Mouse (Mus musculus) fibroblast of lung, adult 2 months (primary cell): ENCODE results near the gene St5.

ENCODE experiments used
- DNase-seq: peaks from one replicate; pipeline ENCODE4 v3.0.0-alpha.2; 2011; ENCODE audit warnings: low read depth

St5 gene

DNA sequence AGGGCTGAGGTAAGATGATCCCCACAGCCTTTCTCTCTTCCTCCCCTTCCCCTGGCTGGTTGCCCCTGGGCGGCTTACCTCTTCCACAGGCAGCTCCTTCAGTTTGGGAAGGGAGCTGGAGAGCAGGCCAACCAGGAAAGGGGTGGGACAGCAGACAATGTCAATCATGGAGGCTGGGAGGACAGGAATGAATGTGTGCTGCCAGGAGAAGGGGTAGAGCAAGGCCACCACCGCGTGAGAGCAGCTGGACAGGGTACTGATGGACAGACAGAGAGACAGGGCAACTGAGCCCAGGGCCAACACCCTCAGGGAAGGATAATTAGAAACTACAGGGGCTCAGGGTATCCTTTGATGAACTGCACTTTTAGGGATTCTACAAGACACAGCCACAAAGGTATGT, 175.9 kb downstream of the St5 start:
- no peak for DNase-seq

DNA sequence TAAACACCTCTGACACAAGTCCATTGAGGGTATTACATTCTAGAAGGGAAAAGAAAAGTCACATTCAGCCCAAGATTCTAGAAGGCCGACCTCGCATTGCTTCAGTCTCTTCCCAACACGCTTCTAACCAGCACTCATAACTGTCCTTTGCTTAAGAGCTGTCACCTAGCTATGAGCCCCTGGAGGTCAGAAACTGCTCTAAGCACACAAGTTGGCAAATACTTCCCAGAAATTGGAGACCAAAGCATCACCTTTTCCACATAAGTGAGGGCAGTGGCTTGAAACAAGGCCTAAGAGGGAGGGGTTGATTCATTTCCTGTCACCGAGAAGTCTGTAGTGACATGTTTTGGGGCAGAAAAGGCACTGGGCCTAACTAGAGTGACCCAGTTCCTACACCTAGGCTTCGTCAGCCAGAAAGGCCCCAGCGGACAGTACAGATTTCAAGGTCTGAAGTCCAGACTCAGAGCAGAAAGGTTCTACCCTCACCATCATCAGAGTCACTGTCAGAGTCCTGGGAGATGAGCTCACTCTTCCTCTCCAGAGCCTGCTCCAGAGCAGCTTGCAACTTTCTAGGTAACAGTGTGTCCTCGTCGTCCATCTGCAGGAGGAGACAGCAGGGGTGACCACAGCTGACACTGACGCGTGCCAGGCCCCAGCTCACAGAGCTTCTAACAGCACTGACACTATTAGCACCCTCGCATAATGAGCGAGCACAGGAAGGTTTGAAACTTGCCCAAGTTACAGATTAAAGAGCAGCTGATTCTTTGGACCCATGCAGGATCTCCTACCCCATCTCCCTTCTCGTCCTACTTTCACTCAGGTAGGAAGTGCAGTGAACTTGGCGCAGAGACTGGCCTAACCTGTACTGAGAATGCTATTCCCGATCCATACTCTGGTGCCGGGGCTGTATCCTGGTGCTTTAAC, 177.4 kb downstream of the St5 start:
- no peak for DNase-seq

DNA sequence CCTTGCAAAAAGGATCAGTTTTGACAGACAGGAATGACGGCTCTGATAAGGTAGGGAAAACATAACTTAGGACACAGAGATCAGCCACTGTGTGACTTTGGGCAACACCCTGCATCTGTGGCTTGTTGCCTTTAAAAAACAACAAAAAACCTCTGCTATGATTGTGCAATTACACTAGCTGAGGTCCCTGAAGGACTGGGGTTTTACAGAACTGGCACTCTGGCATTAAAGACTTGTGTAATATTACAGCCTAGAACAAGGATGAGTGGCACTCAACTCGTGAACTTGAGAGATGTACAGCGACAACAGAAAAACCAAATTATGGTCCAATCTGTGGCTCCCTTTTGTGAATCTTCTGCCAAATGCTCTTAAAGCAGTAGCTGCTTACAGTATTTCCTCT, 178.6 kb downstream of the St5 start:
- no peak for DNase-seq

DNA sequence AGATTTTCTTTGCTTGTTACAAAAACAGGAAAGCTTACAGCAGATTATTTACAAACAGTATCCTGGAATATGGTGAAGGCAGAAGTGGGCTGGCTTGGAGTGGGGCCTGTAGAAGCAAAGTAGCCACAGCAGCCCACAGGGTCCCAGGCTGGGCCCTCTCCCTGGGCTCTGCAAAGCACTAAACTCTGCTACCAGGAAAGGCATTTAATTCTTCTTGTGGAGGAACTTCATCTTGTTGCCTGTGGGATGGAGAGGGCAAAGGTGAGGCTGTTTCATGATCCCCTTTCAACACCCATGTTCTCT, 179.0 kb downstream of the St5 start:
- DNase-seq = no peak

DNA sequence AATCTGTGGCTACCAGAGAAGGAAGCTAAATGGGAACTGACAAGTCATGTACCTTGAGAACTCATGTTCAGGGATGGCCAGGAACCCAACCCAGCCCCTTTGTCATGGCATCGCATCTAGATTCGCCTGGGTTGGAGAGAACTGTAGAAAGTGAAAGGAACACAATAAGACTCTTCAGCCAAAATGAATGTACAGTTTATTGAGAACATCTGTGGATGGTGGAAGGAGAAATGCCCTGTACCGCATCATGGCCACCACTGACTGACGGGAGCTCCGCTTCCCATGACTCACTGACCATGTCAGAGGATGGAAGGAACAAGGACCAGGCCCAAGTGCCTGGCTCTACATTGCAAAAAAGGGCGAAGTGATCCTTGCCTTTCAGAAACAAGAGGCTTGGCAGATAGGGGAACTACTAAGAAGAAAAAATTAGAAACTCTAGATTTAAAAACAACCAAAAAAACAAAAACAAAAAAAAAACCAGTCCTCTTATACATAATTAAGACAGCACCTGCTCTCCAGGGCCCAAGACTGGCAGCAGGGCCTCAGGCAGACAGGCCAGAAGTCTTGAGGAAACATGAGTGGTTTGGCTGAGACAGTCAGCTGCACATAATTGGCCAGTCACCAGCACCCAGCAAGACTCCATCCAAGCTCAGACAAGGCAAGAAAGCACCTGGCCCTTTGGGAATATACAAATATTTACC, 179.5 kb downstream of the St5 start:
- no peak for DNase-seq

DNA sequence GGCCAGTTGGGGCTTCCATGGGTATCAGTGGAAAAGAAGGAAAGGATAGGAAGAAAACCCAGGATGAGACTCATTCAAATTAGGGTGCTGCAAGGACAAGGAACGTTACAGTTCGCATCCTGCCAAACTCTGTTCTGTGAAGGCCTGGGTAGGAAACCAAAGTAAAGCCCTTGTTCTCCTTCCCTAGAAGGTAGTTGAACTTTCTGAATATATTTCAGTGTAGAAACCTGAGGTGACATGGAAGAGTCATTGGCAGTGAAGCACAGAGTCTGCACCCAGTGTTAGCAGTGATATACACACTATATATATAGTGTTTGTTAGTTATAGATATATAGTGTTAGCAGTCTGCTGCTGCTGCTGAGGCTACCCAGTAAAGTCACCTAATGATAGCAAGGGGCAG, 180.1 kb downstream of the St5 start:
- DNase-seq = no peak

DNA sequence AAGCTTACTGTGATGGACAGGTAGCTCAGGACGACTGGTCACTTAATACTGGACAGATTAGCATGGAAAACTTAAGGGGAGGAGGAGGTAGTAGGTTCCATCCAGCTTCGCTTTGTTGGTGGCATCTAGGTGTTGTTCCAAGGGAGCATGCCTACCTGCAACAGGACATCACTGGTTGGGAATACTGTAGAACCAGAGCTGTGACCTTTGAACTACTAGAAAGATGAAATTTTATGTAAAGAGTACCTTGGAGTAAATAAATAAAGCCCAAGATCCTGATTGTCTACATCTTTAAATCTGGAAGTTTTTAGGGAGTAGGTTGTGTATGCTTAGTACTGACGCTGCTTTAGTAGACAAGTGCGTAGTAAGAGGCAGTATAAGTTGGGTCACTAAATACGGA, 181.3 kb downstream of the St5 start:
- no peak for DNase-seq

DNA sequence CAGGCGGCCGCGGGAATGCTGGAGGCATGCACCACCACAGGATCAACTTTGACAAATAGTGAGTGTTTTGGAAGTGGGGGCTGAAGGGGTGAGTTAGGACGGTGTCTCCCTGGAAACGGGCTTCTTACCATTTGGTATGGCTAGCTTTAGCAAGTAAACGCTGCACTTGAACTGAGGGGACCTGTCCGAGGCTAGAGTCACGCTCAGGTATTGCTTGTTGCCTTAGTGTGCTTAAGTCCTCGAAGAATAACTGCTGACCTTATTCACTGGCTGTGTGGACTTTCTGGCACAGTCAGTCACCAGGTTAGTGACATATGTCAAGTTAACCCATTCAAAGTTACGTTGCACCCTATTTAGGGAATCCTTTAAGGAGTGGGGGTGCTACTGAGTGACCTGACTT, 183.5 kb downstream of the St5 start:
- no peak for DNase-seq

DNA sequence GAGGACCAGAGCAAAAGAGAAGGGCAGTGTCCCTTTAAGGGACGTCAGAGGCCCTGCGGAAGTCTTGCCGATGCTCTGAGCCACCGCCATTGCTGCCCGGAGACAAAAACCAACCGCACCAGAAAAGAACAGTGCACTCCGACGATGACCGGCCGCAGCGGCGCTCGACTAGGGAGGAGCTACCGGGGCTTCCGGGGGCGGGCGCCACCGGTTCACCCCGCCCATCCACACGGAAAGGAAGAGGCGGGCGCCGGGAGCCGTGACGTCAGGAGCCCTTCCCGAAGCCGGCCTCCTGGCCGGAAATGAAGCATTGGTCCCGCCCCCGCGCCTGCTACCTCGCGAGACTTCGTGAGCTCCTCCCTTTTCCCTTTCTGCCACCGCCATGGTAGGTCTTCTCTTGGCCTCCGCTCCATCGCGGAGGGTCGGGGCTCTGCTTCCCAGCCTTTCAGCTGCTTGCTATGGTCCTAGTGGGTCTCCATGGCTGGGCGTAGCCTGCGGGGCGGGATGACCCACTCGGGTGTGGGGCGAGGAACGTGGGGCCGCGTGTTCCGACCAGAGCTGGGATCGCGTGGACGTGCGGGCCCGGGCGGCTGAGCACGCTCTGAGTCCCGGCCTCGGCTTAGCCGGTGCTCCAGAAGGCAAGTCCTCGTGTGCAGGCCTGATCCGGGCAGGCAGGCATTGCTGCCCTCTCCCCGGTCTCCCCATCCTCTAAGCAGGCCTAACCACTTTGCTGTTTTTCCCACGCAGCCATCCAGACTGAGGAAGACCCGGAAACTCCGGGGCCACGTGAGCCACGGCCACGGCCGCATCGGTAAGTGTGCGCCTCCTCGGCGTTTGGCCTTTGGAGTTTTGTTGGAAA, 184.3 kb downstream of the St5 start, which contains the start of gene Rpl27a:
Gene Rpl27a, plus strand, starts transcription at position 310 of the 859 bp plus-strand sequence.
- DNase-seq = peak; percentile 90

DNA sequence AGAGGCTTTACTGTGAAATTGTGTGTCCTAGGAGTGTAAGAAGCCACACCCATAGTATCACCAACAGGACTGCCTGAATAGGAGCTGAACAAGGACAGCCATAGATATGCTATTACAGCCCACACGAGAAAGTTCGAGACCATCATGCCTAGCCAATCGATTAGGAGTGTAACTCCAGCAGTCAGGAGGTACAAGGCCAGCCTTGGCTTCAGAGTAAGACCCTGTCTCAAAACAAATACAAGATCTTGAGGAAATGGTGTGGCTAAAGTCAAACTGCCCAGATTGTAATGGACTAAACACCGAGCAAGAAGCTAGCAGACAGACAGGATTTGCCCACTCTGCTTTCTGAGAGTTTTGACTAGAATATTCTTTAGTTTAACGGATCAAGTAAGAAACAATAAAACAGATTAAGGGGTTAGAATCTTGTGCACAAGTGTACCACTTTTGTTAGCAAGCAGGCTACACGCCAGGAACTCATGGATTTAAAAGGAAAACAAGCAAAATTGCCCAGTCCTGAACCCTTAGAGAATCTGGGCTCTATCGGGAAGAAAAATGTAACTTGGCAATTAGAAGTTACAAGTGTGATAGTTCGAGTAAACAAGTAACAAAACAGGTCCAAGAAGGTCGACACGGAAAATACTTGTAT, 185.2 kb downstream of the St5 start:
- peak; percentile 24 for DNase-seq

DNA sequence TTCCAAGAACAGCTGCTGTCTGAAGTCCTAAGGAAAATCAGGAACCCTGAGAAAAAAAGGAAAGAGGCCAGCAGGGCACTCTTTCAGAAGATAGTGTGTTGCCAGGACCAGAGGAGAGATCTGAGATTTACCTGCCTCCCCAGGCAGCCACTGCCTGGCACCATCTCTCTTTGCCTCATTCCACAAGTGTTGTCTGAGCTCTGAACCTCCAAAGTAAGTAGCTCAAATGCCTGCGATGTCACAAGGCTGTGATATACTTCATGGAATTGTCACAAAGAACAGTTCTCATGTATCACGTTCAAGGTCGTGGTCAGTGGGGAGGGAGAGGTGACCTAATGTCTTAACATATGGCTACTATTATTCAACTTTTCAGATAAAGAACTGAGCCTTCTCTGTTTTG, 186.9 kb downstream of the St5 start:
- DNase-seq = no peak

DNA sequence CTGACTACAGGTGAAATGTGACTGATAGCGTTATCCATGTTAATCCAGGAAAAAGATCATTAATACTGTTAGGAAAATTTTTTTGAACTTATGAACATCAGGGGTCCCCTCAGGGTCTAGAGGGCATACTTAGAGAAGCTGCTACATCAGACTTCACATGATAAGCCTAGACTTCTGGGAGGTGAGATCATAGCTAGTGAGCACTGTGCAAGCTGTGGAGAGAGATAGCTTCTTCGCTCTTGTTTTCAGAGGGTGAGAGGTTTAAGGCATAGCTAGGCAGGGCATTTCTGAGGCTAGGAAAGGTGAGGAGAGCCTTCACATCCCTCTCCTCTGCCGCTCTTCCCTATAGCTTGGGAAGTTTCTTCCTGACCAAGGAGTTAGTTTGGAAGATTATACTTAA, 191.6 kb downstream of the St5 start:
- no peak for DNase-seq

DNA sequence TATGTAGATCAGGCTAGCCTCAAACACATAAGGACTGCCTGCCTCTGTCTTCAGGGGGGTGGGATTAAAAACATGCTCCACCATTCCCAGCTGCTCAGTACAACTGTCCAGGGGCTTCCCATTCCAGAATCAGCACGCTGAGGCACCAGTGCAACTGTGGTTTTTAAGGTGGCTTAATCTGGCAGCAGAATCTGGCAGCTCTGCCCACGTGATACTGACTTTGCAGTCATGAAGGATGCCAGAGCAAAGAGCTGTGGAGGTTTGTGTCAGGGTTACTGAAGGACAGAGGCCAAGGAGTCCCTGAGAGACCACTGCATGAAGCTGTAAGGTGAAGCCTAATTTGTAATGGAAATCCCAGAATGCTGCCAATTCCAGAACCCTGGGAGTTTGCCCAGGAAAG, 192.6 kb downstream of the St5 start:
- no peak for DNase-seq

DNA sequence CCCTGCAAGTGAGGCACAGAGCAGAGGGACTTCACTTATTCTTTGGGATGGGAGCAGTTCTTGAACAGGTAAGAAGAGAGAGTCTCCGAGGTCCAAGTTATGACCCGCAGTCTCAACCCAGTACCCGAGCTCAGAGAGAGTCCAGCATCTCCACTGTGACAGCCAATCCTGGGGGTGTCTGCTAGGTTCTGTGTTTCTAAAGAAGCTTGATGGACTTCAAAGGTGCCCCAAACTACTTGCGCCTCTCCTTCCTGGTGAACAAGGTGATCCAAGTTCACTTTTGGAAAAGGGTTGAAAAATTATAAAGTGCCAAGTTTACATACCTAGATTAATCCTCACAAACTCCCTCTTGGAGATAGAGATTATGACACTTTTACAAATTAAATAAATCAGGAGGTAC, 195.4 kb downstream of the St5 start, which contains the start of gene Trim66:
Gene Trim66, minus strand, starts transcription at position 101 of the 400 bp plus-strand sequence.
- DNase-seq = no peak

DNA sequence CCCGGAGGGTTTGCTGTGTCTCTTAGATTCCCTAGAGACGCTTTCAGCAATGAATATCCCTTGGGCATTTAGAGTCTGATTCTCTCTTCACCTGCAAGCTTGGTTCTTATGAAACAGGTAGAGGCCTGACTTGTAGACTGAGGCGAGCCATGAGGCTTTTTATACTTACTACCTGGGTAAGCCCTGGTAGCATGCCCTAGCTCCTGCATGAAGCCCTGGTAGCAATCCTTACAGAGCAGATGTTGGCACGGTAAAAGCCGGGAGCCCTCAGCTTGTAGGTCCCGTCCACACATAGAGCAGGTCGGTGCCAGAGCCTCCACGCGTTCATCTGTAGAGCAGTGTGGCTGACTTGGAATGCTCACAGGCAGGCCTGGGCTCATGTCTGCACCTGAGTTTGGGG, 195.8 kb downstream of the St5 start:
- DNase-seq = no peak

DNA sequence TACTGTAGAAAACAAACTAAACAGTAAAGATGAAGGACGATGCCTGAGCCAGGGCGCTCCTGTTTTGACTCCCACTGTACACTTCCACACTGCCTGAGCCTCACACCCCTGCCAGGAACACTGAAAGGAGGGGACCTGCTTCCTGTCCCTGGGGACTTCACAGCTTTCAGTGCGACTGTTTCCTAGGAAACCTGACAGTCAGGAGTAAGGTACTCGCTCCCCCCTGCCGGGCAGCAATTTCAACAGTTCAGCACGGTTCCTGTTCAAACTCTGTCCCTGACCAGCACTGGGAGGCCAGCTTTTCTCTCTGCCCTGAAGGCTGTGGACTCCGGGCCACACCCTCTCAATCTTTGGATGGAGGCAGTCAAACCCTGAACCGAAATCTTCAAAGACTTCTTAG, 196.3 kb downstream of the St5 start:
- no peak for DNase-seq

DNA sequence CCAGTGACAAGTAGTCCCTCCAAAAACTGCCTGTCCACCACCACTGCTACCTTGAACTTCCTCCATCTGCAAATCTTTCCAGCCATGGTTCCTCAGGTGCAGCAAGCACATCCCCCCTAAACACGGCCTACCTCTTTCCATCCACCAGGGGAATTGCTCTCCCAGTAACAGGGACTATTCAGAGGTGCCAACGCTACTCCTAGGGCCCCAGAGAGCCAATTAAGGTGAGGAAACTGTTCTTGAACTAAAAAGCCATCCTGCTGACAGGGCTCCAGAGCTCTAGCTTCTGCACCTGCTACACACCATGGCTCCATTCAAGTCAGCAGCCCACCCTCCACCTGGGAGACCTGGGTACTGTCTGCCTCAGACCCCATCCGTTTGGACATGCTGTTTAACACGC, 205.9 kb downstream of the St5 start:
- no peak for DNase-seq

DNA sequence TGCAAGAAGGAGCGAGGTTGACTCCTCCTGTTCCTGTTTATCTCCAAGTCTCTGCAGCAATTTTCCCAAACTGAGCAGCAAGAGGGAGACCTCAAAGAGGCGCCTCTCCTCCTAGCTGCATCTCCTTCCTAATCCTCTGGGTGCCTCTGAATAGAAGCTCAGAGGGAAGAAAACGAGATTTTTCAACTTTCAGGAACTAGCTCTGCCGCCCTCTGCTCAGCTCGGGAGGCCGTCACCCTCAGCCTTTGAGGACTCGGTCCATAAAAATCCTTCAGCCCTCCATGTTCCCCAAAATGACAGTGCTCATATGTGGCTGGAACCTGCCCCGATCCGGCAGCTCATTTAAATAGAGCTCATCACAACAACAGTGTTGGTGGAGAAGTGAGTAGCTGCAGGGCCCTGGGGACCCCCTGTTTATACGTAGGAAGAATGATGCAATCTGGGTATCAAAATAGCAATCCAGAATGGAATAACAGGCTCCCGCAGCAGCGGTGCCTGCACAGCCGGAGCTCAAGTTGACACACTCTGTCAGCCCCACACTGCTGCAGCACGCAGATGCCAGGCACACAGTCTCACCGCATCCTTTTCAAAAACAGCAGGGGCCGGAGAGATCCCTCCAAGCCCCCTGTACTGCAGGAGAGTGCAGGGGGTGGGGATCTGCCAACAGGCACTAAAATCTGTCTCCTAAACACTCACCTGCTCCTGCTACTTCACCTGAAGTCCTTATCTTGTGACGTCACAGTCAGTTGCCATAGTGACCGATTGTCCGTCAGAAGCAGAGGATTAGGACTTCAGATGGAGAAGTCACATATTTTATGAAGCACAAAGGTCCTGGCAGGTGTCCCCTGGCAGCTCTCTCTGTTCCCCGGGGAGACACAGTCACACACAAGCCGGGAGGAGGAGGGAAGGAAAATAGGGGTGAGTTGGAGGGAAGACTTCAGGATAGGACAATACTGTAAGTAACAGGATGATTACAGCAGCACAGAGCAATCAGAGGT, 209.8 kb downstream of the St5 start:
- no peak for DNase-seq

DNA sequence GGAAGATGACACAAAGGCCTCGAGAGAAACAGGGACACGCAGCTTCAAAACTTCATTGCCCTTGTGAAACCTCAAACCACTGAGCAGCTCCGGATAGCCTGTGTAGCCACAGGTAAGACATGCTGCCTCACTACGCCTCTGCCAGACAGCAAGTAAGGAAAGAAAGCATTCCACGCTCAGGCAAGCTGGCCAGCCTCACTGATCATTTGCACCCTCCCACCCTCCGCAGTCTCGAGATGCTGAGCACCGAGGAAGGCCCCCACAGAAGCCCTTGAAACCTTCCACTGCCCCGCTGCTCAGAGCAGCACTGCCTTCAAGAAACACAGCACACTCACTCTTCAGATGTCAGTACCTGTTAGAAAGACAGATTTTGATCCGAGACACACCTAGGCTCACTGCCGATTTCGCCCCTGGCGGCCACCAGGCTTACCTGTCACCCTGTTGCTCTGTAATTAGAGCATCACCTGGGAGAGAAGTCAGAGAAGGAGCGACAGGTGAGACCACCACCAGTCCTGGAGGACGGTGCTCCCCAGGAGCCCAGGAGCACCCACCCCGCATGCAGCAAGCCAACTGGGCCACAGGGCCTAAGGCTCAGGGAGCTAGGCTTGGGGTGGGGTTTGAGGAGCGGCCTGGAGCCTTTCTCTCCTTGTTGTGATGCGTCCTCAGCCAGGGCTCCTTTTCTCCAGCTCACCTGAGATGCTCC, 210.6 kb downstream of the St5 start:
- no peak for DNase-seq

DNA sequence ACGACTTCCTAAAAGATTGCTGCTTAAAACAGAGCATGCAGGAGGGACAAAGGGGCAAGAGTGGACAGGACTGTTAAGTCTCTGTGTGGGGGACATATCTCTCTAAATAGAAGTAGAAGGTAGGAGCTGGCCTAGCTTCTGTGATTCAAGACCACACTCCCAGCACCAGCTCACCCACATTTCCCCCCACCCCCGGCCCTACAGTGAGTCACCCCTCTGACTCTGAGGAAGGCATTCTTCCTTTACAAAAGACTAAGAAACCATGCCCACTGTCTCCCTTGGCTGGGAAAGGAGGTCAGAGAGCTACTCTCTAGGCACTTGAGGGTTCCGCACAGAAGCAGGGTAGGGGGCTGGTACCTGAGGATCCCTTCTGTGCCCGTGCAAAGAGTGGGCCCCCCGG, 219.2 kb downstream of the St5 start:
- DNase-seq = no peak
